Mouse (Mus musculus) olfactory bulb, adult 2 months (tissue): ENCODE measurements around the gene Col4a3bp. TPM values are rescaled to one million over a fixed set of nuclear protein-coding genes. Genes with fewer than 3 reads are reported as not detected.

Experiments used
- H3K27ac ChIP-seq: fragments of 200-500 bp; 2 replicates; pipeline ENCODE4 v1.5.1; 2012; ENCODE audit warnings: low read depth, low read length; ENCODE audit not compliant: insufficient read depth
- H3K4me1 ChIP-seq: fragments of 200-500 bp; 2 replicates; pipeline ENCODE4 v1.6.1; 2012; ENCODE audit warnings: low read length; ENCODE audit not compliant: control insufficient read depth, insufficient read depth
- H3K4me3 ChIP-seq: fragments of 200-500 bp; 2 replicates; pipeline ENCODE4 v1.5.1; 2012; ENCODE audit warnings: mild to moderate bottlenecking, low read depth, low read length, moderate library complexity; ENCODE audit not compliant: insufficient read depth
- CTCF ChIP-seq: fragments of 200-500 bp; IDR thresholded peaks from 2 replicates; pipeline ENCODE4 v1.5.1; 2012; ENCODE audit warnings: low read depth, mild to moderate bottlenecking, low read length, moderate library complexity; ENCODE audit not compliant: insufficient read depth
- POLR2A ChIP-seq: fragments of 200-500 bp; IDR thresholded peaks from 2 replicates; pipeline ENCODE4 v1.6.1; 2012; ENCODE audit warnings: mild to moderate bottlenecking, low read depth, low read length, moderate library complexity; ENCODE audit not compliant: insufficient read depth
- WGBS: fragments of 180-500 bp; shearing (Covaris S2); methylation state at CpG from one replicate; pipeline ENCODE4 v1.1.7; 2018; 5-methylcytosine and 5-hydroxymethylcytosine counted together
- polyA plus RNA-seq: library from polyadenylated mRNA; stranded (reverse); fragments of >200 nt; gene quantifications from 2 replicates; pipeline ENCODE4 v1.2.4, GENCODE M21; 2012; ENCODE audit warnings: low replicate concordance; ENCODE audit not compliant: missing spikeins, insufficient read depth, insufficient read length

Col4a3bp gene
- 201 TPM in 1 of 2 replicates, not detected in the other for polyA plus RNA-seq

DNA sequence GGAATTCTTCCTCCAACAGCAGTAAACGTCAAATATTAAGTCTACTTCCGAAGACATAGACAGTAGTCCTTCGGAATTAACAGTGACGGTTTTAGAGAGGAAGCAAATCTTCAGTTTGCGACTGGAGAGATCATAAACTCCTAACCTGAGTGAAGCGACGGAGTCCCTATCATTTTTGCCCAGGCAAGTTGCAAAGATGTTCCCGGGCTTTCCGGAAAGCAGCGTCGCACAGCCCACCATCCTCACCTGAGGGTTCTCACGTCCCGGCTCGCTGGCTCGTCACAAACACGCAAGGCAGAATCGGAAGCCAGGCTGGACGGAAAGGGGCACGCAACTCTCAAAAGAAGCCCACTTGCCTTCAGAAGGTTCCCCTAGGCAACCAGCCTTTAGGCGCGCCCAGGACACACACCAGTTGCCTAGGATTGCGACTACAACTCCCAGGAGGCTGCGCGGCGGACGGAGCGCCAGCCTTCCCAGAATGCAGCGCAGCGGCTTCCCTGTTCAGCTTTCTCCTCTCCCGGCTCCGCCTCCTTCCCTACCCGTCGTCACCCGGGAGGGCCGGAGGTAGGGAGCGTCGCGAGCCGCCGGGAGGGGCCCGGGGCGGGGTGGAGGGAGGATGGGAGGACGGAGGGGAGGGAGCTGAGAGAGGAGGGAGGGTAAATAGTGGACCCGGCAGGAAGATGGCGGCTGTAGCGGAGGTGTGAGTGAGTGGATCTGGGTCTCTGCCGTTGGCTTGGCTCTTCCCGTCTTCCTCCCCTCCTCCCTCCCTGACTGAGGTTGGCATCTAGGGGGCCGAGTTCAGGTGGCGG is at the start of gene Col4a3bp, which contains the start of gene Polk:
Gene Col4a3bp (plus strand): TSS at position 538 of the 809 bp plus-strand sequence.
Gene Polk (minus strand): TSS at position 499 of the 809 bp plus-strand sequence.
- TF ChIP-seq POLR2A (peak; percentile 49; the same call in 1 of the 2 replicates), CTCF (no peak)
- H3K4me1 ChIP-seq = no peaks in the 10 kb centered on the region
- WGBS = under 1% methylated on average over 49 of the region's 50 CpGs
- H3K4me3 ChIP-seq = peak within 1 kb of the TSS; percentile 95
- H3K27ac ChIP-seq = peak within 1 kb of the TSS; percentile 93

DNA sequence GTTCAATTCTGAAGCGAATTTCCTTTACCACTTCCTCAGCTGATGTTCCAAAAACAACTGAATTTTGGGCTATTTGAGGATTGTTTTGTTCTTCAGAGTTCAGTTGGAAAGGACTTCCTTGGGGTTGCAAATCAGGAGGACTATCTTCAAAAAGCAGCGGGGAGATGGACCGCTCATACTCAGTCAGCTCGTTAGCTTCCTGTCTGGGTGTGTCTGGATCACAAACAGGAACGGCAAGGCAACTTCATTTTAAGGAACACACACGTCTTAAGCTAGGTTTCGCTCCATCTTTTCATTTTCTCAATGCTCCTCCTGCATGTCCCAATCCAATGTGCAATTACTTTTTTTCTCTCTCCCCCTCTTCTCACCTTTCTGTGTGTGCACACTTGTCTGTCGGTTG is 45.8 kb upstream of the Col4a3bp start:
- no peak overlapping the region for H3K27ac ChIP-seq
- WGBS = 80% methylated on average over 8 of the region's 8 CpGs
- H3K4me3 ChIP-seq = no peak overlapping the region
- H3K4me1 ChIP-seq = no peaks in the 10 kb centered on the region
- TF ChIP-seq CTCF (no peak), POLR2A (no peak)

DNA sequence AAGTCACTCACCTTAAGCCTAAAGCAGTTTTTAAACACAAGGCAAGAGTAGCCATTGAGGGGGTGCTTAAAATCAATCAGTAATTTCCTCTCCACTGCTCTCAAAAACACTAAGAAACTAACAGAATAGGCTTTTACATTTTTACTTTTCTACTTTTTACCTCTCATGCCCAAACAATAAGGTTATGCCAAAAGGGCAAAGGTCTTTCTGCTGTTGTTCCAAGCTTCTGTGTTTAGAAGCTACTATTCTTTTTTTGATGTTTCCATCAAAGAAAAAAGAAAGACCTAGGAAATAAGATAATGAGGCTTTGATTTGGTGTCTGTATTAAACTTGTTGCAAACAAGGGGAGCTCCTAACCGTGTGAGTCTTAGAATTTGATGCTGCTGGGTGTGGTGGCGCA is 42.5 kb upstream of the Col4a3bp start:
- 83% methylated on average over 2 of the region's 2 CpGs for WGBS
- TF ChIP-seq CTCF (no peak), POLR2A (no peak)
- H3K27ac ChIP-seq = no peak overlapping the region

DNA sequence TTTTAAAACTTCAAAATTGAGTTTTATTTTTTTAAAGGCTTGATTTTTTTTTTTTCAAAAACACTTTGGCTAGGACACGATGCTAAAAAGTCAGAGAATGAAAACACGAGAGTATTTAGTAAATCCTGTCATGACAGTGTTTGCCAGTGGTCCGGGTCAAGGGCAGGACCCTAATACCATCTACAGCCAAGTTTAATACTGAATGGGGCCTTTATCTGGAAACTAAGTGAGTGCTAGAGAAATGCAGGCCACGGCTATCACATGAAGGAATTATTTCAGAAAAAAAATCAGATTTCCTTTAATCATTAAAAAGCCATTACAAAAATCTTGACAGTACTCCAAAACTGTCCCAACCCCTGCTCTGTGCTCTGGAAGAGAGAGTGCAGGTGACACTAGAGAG is 36.8 kb upstream of the Col4a3bp start:
- no peak overlapping the region for H3K4me3 ChIP-seq
- TF ChIP-seq POLR2A = no peak
- TF ChIP-seq CTCF = no peak
- peaks cover 7% of the 10 kb centered on the region for H3K4me1 ChIP-seq
- 85% methylated on average over 4 of the region's 4 CpGs for WGBS
- no peak overlapping the region for H3K27ac ChIP-seq

More for the DNA sequence above, 42.5 kb upstream of the Col4a3bp start:
- Histone ChIP-seq H3K4me3 (no peak overlapping the region), H3K4me1 (no peaks in the 10 kb centered on the region)

DNA sequence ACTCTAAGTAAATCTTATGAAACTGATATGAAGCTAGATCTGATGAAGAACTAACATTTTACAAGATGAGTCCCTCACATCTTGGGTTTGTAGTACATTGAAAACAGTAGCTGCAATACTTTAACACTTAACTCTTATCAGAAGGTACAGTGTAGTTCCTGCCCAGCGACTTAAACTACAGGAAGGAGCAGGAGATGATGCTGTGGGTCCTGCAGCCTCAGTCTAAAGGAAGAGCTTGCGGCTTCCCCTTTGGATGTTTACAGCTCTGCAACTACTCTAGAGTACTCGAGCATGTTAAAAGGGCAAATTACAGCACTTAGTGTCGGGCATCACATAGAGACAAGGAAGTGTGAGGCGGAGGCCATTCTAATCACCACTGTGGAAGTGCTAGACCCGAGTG is 36.1 kb upstream of the Col4a3bp start:
- Histone ChIP-seq H3K4me1 (peaks cover 7% of the 10 kb centered on the region), H3K4me3 (no peak overlapping the region), H3K27ac (no peak overlapping the region)
- 70% methylated on average over 6 of the region's 6 CpGs for WGBS
- no peak for TF ChIP-seq CTCF
- TF ChIP-seq POLR2A = no peak

DNA sequence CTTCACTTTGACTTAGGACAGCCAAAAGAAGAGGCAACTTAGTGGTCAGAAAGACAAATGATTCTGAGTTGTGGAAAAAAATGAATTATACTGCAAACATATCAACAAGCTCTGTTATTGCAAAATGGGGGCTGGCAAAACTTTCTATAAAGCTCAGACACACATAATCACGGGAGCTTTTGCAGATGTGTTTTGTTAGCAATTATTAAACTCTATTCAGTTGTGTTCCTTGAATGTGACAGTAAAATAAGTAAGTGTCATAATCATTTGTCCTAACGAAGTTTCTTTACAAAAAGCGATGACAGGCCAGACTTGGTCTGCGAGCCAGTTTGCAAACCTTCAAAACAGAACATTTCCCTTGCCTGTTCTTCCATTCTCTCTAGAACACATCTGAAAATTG is 34.9 kb upstream of the Col4a3bp start:
- TF ChIP-seq CTCF = no peak
- TF ChIP-seq POLR2A = no peak
- Histone ChIP-seq H3K27ac (no peak overlapping the region), H3K4me1 (peaks cover 7% of the 10 kb centered on the region), H3K4me3 (no peak overlapping the region)
- 75% methylated on average over 4 of the region's 4 CpGs for WGBS

DNA sequence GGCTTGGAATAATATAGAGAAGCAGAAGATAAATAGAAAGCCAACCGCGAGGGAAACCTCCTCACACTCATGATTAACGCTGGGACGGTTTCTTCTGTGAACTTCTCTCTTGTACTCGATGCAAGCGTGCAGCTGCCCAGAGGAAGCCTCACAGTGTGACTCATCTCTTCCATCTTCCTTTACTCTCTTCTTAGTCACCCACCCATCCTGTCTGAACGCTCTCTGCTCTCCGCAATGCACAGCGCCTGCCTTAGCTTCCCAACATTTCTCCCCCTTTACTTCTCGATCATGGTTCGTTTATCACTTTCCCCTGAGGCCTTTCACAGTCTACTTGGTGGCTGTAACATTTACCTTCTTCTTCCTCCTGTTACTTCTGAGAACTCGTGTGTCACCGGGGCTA is 31.8 kb upstream of the Col4a3bp start:
- H3K27ac ChIP-seq = peak overlapping the region; percentile 60; the same call in 1 of the 2 replicates
- peaks cover 10% of the 10 kb centered on the region for H3K4me1 ChIP-seq
- no peak overlapping the region for H3K4me3 ChIP-seq
- WGBS = 47% methylated on average over 13 of the region's 13 CpGs
- TF ChIP-seq POLR2A (no peak), CTCF (no peak)

GRCm38 (mm10) chr13:96511262-96511661 is 31.2 kb upstream of the Col4a3bp start:
- 75% methylated on average over 1 of the region's 1 CpGs for WGBS
- H3K4me3 ChIP-seq = no peak overlapping the region
- H3K4me1 ChIP-seq = peaks cover 11% of the 10 kb centered on the region
- TF ChIP-seq POLR2A = no peak
- TF ChIP-seq CTCF = no peak
- peak overlapping the region; percentile 60; the same call in 1 of the 2 replicates for H3K27ac ChIP-seq

- Histone ChIP-seq H3K4me3 (no peak overlapping the region), H3K4me1 (peaks cover 12% of the 10 kb centered on the region), H3K27ac (0 out of 2 replicates have a peak overlapping the region, but pooled peaks have one; percentile 12)
- TF ChIP-seq CTCF (no peak), POLR2A (no peak)
- 50% methylated on average over 5 of the region's 5 CpGs for WGBS
Measured at GRCm38 (mm10) chr13:96511893-96512292, 30.5 kb upstream of the Col4a3bp start.
